Mouse (Mus musculus): ENCODE measurements around the gene Gtf2h2.
A peak's percentile ranks its signal among the peaks of the same experiment; 100 is the strongest.
"Not testable (repeated sequence)": the region's sequence is repeated elsewhere in the genome, so short reads cannot be mapped to it uniquely, and the experiment has no call there.

Gtf2h2 gene

DNA sequence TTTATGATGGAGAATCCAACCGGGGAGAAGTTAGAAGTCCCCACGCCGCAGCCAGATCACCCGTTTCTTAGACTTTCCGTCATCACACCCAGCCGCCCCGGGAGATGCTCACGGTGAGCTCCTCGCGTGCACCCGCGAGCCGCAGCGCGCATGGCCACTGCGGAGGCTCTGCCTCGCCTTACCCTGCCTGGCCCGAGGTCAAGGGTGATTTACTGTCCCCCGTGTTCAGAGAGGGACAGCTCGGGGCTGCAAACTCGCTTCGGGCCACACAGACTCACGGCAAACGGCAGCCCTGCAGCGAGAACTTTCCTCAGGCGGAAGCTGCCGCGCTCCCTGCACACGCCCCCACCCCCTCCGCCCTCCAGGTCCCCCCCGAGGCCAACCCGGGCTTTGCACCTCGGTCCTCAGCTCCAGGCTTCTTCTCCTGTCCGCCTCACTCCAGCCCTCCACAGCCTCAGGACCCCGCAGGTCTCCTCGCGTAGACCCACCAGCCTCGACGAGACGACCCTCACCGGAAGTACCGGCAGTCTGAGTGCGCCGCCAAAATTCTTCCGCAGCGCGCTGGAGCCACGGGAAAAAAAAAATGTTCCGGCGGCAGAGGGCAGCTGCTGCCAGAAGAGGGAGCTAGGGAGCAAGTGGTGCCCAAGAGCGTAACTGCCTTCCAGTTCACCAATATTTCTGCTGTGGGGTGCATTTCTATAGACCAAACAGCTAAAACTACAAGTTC, at the start of gene Gtf2h2:
Gene Gtf2h2 (minus strand): TSS at position 519 of the 727 bp plus-strand sequence.
- peak; percentile 40 to 82 for DNase-seq (ENCODE audit: low read depth in 1 of 2, low spot score in 2 of 2)

DNA sequence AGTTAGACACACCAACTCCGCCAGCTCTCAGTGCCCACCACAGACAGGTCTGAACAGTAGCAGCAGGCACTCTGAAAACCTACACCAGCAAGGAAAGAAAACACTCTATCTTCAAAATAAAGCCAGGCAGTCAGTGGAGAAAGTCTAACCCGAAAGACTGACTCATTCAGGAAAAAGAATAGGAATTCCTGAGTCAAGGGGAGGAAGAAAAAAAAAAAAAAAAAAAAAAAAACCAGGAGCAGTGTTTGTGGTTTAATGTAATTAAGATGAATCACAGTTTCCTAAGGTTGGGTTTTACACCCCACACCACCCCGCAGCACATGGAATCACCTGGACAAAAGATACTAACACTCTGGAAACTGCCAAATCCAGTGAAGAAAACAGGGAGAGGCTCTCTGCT, 43.8 kb upstream of the Gtf2h2 start:
- no peak for DNase-seq (ENCODE audit: low read depth in 1 of 2, low spot score in 2 of 2)

DNA sequence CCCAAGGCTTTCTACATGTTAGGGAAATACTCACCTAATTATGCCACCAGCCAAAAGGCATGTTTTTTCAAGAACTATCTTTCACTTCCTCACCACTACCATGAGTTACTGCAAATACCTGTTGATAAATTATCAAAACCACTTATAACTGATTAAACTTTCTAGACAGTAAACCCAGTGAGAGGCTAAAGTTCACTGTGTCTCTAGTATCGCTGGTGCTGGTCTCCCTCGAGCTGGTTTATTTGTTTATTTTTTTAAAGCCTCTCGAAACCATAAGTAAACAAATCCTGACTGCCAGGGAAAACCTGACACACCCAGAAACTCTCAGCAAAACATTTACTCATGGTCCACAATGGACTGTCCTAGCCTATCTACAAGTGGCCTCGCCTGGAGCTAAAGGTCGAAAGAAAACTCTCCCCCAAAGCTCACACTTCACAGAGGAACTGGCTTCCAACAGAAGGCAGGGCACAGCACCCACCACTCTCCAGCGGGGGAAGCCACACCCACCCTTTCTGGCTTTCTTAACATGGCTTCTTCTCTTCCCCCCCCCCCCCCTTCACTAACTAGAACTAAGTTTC, 40.5 kb upstream of the Gtf2h2 start:
- DNase-seq (ENCODE audit: low read depth in 1 of 2, low spot score in 2 of 2) = no peak

GRCm38 (mm10) chr13:100526649-100527038, 34.3 kb upstream of the Gtf2h2 start:
- no peak for DNase-seq (ENCODE audit: low read depth in 1 of 2, low spot score in 2 of 2)

DNA sequence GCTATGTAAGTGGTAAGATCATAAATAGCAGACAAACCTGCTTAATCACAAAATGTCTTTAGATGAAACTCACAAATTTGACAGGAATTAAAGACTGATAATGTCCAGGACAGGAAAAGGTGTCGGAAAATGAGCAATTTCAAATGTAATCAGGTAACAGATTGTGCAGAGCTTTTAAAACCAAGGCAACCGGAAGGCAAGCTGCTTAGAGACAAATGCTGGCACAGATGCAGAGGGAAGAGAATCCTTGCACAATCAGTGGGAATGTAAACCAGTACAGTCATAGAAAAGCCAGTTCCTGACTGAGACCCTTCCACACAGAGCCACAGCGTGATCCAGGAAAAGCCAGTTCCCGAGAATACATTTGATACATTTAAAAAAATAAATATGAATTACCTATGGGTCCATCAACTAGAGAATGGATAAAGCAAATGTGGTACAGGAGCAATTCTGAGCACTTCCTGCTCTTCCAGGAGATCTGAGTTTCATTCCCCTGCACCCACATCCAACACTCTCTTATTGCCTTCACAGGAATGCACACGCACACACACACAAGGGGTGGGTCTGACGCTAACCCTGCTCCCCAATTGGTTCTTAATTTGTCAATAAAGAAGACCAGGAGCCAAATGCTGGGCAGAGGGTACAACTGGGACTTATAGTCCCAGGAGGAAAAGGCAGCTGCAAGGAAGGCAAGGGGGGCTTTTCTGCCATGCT, 33.7 kb upstream of the Gtf2h2 start:
- no peak for DNase-seq (ENCODE audit: low read depth in 1 of 2, low spot score in 2 of 2)

- DNase-seq (ENCODE audit: low read depth in 1 of 2, low spot score in 2 of 2) = no peak
Measured at GRCm38 (mm10) chr13:100524896-100525295, 32.5 kb upstream of the Gtf2h2 start.

DNA sequence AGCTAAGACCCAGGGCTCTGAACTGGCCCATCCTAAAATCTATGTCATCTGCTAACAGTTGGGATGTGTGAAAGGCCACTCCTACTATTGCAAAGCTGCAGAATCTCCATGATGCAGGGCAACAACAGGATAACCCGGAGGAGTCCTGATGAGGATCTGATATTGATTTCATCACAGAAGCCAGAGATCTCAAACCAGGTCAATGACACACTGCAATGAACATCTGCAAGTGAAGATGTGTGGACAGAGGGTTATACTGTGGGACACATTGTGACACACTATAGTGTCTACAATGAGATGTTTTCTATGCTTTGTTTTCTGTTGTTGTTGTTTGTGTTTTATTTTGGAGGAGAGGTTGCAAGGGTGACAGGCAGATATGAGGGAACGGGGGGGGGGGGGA, 31.3 kb upstream of the Gtf2h2 start:
- DNase-seq (ENCODE audit: low read depth in 1 of 2, low spot score in 2 of 2) = no peak

DNA sequence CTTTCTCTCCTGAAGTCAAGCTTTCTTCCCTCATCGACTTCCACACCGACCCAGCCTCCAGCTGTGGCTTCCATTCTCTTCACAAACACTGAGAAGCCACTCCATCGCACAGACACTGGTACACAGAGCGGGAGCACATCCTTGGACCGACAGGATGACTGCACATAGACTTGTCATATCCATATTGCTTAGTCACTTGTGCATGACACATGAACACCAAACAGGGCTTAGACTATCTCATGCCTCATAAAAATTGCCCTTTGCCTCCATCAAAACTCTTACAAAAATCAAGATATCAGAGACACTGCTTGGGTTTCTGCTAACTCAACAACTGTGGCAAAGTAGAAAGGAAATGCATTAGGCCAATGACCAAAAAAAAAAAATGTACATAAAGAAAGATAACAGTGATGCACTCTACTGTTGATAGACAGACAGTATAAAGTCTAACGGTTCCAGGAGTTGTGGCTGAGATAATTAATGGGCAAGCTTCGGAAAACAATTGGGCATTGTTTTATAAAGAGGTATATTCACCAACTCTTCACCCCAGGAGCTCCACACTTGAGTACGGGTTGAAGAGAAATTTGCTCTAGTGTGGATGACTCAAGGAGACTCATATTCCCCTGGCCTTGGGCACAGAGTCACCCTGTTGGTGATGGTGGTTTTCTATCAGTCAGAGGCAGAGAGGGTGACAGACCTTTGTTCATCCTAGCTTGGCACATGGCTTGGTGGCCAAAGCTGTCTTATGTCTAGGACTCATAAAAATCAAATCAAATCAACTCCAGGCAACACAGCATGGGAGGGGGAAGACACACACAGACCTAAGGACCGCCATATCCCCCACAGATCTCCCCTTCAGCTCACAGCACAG, 29.6 kb upstream of the Gtf2h2 start:
- no peak for DNase-seq (ENCODE audit: low read depth in 1 of 2, low spot score in 2 of 2)

- no peak for DNase-seq (ENCODE audit: low read depth in 1 of 2, low spot score in 2 of 2)
Measured at GRCm38 (mm10) chr13:100519162-100519561, 26.8 kb upstream of the Gtf2h2 start.

- DNase-seq (ENCODE audit: low read depth in 1 of 2, low spot score in 2 of 2) = no peak
Measured at GRCm38 (mm10) chr13:100518191-100518590, 25.8 kb upstream of the Gtf2h2 start.

GRCm38 (mm10) chr13:100517652-100518153, 25.3 kb upstream of the Gtf2h2 start:
- no peak for DNase-seq (ENCODE audit: low read depth in 1 of 2, low spot score in 2 of 2)

DNA sequence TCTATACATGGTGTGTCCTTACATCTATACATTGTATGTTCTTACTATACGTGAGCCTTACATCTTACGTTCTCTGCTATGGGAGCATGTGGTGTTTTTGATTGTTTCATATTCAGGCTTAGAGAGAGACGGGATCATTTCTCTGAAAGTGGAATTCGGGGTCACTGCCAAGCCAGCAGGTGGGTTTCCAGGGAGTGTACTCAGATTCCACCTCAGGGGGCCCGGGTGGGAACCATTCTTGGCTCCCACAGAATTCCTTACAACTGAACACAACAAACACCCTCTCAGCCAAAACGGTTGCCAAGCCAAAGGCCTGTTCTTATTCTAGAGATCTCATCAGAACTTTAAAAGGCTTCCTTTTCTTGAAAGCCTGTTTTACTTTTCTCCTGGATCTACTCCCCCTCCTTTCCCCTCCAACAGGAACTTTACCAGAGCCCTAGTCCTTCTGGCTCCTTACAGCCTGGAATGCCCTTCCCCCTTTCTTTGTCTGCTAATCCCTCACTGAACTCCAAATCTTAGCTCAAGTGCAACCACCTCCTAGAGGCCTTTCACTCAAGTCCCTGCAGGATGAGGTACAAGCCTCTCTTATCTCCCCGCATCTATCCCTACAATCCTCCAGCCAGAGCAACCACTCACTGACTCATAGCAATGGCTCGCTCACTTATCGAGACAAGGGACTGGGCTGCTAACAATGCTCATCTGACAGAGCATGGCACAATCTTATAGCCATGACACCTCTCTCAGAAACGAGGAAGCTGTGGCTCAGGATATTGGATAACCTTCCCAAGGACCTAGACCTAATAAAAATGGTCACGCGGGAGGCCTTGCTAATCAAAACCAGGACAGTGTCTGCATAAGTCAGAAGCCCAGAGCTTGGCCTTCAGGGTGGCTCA, 24.1 kb upstream of the Gtf2h2 start:
- no peak for DNase-seq (ENCODE audit: low read depth in 1 of 2, low spot score in 2 of 2)

- DNase-seq (ENCODE audit: low read depth in 1 of 2, low spot score in 2 of 2) = no peak
Measured at GRCm38 (mm10) chr13:100512792-100513191, 20.4 kb upstream of the Gtf2h2 start.

DNA sequence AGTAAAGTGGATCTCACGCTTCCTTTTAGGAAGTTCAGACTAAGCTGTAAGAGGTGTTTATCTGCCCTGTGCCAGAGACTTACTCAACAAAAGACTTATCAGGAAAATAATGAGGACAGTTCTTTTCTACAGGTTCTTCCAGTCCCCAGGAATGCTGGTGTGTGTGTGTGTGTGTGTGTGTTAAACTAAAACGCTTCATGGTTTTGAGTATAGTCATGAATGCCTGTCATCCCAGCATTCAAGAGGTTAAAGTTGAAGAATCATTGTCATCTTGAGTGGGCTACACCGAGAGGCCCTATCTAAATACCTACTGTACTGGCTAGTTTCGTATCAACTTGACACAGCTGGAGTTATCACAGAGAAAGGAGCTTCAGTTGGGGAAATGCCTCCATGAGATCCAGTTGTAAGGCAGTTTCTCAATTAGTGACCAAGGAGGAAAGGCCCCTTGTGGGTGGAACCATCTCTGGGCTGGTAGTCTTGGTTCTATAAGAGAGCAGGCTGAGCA, 19.5 kb upstream of the Gtf2h2 start:
- DNase-seq (ENCODE audit: low read depth in 1 of 2, low spot score in 2 of 2) = no peak

DNA sequence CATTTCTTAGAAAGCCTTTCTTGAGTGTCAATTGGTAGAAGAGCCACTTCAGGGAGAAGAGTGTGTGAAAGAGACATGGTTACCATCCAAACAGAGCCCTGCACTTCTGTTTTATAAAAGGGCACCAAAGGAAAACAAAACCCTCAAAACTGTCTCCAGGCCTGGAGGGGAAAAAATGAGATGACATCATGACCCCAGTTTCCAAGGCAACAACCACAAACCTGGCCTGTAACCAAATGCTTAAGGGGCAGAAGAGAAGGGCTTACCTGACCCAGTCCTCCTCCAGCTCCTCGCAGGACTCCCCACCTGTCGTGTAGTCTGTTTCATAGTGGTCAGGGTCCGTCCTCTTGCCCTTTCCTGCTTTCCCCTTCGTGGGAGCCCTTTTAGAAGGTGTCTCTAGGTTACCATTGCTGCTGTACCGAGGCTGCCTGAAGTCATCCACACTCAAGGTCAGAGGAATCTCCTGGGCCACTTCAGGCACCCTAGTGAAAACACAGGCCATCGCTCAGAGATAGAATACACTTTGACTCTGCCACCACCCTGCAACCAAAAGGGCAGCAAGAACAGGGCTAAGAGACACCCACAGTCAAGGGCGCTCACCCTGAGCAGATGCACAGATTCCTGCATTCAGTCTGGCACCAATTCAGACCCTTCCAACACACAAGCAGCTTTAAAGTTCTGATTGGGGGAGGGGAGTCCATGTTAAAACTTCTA, 18.9 kb upstream of the Gtf2h2 start:
- no peak for DNase-seq (ENCODE audit: low read depth in 1 of 2, low spot score in 2 of 2)

DNA sequence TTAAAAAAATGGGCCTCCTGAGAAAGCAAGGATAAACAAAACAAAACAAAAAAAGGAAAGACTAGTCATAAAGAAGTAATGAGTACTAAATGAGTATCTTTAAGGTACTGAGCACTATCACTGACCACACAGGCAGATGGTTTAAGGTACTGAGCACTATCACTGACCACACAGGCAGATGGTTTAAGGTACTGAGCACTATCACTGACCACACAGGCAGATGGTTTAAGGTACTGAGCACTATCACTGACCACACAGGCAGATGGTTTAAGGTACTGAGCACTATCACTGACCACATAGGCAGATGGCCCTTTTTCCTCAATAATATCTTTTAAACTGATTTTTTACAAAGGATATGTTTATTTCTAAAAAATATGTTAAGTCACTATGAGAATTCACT, 7.2 kb upstream of the Gtf2h2 start:
- not testable (repeated sequence) for DNase-seq (ENCODE audit: low read depth in 1 of 2, low spot score in 2 of 2)

- DNase-seq (ENCODE audit: low read depth in 1 of 2, low spot score in 2 of 2) = no peak
Measured at GRCm38 (mm10) chr13:100495337-100495736, 3.0 kb upstream of the Gtf2h2 start.

- not testable (repeated sequence) for DNase-seq (ENCODE audit: low read depth in 1 of 2, low spot score in 2 of 2)
Measured at GRCm38 (mm10) chr13:100494370-100494769, 2.0 kb upstream of the Gtf2h2 start.

GRCm38 (mm10) chr13:100493313-100493712, 934 bp upstream of the Gtf2h2 start:
- peak; percentile 6 to 10 for DNase-seq (ENCODE audit: low read depth in 1 of 2, low spot score in 2 of 2)

All from monocyte, adult 2 months (primary cell).